Mouse (Mus musculus): ENCODE data around the gene Elf2.
"Not testable (repeated sequence)": the region's sequence is repeated elsewhere in the genome, so short reads cannot be mapped to it uniquely, and the experiment has no call there.

Elf2 gene

GRCm38 (mm10) chr3:51224363-51225225 is 115.9 kb downstream of the Elf2 start, which contains the start of gene Noct:
Noct (plus strand) TSS chr3:51224447.
- in situ Hi-C loops (cut with MboI; ENCODE audit: unreplicated experiment in 2 of 2) = loop anchor here in 1 of 2 experiments (25.0 kb wide), 2 partner anchors 413 to 1013 kb away; no protein-coding TSS in a partner anchor

- in situ Hi-C loops (cut with MboI; ENCODE audit: unreplicated experiment in 2 of 2) = no loop called here
Observed at GRCm38 (mm10) chr3:51223556-51223955, 116.9 kb downstream of the Elf2 start.

DNA sequence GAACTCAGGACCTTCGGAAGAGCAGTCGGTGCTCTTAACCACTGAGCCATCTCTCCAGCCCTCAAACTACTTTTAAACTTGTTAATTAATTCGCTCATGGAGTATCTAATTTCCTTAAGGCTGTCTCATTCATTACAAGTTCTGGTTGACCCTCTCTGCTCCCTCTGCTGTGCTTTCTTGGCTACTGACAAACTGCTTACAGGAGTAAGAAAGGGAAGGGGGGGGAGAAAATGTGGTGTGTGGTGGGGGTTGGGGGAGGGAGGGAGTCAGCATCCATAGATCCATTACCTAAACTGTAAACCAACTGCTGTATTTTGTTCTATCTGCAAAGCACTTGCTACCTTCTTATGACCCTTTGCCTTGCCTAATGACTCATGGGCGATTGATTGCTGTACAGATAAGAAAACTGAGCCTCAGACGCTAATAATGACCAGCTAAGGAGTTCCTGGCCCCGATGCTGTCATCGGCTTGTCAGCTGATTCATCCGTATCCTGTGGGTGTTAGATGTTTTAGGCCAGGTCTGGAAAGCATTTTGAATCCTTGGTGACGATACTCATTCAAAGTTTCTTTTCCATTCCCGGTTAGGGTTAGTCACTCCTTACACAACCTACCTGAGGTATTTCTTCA is 117.5 kb downstream of the Elf2 start:
- in situ Hi-C loops (cut with MboI; ENCODE audit: unreplicated experiment in 2 of 2) = no loop called here

- in situ Hi-C loops (cut with MboI; ENCODE audit: unreplicated experiment in 2 of 2) = no loop called here
Observed at GRCm38 (mm10) chr3:51222302-51222701, 118.2 kb downstream of the Elf2 start.

DNA sequence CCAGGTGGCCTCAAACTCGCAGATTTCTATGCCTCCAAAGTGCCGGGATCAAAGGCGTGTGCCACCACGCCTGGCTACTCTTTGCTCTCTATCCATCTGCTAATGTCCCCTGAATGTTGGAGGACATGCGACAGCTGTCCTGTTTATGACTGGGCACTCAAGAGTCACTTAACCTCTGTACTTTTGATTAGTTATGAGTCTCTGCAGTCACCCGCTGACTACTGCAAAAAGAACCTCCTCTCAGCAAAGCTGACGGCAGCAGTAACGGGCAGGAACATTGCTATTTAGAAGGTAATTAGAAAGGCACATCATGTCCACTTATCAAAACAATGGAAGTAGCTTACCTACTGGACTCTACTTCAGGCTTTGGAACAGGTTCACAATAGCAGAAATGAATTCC is 118.6 kb downstream of the Elf2 start:
- in situ Hi-C loops (cut with MboI; ENCODE audit: unreplicated experiment in 2 of 2) = no loop called here

DNA sequence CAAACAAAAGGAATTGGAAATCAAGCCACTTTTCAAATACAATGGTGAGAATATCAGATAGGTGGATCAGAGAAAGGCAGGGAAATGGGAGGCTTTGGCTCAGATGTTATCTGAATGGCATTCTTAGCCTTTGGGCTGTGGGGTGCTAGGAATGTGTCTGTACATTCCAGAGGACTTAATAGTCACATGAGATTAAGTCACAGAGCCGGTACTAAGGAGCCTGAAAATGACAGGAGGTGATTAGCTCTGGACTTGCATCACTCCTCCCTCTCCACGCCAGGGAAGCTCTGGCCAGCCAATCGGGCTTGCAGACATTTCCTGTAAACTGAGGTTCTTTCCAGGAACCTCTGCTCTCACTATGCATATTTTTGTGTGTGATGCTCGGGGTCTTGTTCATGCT is 119.6 kb downstream of the Elf2 start:
- in situ Hi-C loops (cut with MboI; ENCODE audit: unreplicated experiment in 2 of 2) = no loop called here

GRCm38 (mm10) chr3:51219213-51219612 is 121.2 kb downstream of the Elf2 start:
- in situ Hi-C loops (cut with MboI; ENCODE audit: unreplicated experiment in 2 of 2) = no loop called here

DNA sequence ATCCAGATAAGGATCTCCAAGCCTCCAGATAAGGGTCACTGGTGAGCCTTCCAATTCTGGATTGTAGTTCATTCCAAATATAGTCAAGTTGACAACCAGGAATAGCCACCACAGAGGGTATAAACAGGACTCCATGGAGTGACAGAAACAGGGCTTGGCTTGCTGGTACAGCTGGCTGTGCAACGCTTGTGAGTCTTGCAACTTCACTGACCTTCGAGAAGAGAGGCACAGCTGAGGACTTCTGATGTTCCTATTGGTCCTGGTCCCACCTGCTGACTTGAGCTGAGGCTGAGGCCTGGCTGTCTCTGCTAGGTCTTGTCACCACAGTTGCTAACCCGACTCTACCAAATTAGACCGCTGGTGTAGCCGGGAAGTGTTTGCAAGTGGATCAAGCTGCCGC is 122.1 kb downstream of the Elf2 start:
- in situ Hi-C loops (cut with MboI; ENCODE audit: unreplicated experiment in 2 of 2) = not testable (repeated sequence)

GRCm38 (mm10) chr3:51216351-51216750 is 124.1 kb downstream of the Elf2 start:
- in situ Hi-C loops (cut with MboI; ENCODE audit: unreplicated experiment in 2 of 2) = not testable (repeated sequence)

- in situ Hi-C loops (cut with MboI; ENCODE audit: unreplicated experiment in 2 of 2) = no loop called here
Observed at GRCm38 (mm10) chr3:51215681-51216080, 124.8 kb downstream of the Elf2 start.

DNA sequence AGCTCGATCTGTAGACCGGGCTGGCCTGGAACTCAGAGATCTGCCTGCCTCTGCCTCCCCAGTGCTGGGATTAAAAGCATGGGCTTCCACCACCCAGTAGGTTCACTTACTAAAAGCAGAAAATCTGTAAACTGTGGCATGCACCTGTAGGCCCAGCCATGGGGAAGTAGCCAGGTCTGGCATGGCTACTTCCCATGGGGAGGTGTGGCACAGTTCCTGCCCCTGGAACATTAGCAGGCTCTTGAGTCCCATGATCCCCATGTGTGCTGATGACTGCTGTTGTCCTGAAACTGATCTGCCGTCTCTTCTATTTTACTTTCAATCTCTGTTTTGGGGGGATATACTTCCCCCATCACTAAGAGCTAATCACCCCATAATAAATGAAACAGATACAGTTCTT is 127.4 kb downstream of the Elf2 start:
- in situ Hi-C loops (cut with MboI; ENCODE audit: unreplicated experiment in 2 of 2) = no loop called here

GRCm38 (mm10) chr3:51210485-51210884 is 130.0 kb downstream of the Elf2 start:
- in situ Hi-C loops (cut with MboI; ENCODE audit: unreplicated experiment in 2 of 2) = no loop called here

- in situ Hi-C loops (cut with MboI; ENCODE audit: unreplicated experiment in 2 of 2) = no loop called here
Observed at GRCm38 (mm10) chr3:51209503-51210314, 130.8 kb downstream of the Elf2 start.

GRCm38 (mm10) chr3:51208633-51209032 is 131.8 kb downstream of the Elf2 start:
- in situ Hi-C loops (cut with MboI; ENCODE audit: unreplicated experiment in 2 of 2) = no loop called here

DNA sequence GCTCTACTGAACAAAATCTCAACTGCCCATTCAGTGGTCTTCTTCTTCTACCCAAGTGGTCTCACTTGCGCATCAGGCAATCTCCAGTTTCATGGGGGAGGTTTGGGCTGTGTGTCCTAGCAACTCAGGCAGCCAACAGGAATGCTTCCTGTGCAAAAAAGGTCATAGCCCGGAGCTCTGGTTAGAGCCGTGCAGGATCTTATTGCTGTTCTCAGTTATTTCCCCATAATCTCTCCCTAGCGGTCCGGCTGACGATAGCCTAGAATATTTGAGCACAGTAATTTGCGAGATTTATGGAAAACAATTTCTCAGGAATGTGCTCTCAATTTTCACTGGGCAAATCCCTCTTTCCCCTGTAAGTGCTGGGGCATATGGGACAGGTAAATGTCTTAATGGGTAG is 133.9 kb downstream of the Elf2 start:
- in situ Hi-C loops (cut with MboI; ENCODE audit: unreplicated experiment in 2 of 2) = no loop called here

GRCm38 (mm10) chr3:51204897-51205296 is 135.6 kb downstream of the Elf2 start:
- in situ Hi-C loops (cut with MboI; ENCODE audit: unreplicated experiment in 2 of 2) = no loop called here

DNA sequence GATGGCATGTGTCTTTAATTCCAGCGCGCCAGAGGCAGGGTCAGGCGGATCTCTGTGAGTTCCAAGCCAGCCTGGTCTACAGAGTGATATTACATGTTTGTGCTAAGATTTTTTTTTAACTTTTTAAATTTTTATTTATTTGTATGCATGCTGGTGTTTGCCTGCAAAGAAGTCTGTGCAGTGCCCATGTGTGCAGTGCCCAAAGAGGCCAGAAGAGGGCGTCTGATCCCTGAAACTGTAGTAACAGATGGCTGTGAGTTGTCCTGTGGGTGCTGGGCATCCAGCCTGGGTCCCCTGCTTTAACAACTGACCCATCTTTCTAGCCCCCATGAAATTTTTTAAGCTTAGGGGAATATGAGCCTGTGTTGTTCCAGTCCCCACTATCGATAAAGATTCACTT is 136.0 kb downstream of the Elf2 start:
- in situ Hi-C loops (cut with MboI; ENCODE audit: unreplicated experiment in 2 of 2) = no loop called here

DNA sequence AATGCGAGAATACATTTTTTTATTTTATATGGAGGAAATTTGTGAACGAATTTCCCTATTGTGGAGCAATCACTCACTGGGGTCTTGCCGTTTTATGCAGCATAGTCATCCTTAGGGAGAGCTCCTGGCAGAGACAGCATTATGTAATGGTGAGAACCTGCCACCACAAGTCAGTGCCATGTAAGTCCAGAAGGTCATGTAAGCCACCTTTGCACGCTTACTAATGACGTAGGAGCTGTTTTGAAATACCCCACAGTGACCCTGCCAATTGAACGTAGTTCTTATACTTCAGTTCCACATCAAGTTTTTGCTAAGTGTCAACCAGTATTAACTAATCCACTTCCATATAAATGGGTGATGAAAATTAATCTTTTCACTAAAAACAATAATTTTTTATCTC is 136.6 kb downstream of the Elf2 start:
- in situ Hi-C loops (cut with MboI; ENCODE audit: unreplicated experiment in 2 of 2) = no loop called here
